Mouse (Mus musculus) lung, adult 2 months (tissue): Measurements from ENCODE around the gene Cntd1. TPM values are rescaled to one million over a fixed set of nuclear protein-coding genes. Genes with fewer than 3 reads are reported as not detected.
A peak's percentile ranks its signal among the peaks of the same experiment; 100 is the strongest.

Source experiments
- DNase-seq: peaks from one replicate; pipeline ENCODE4 v3.0.0; 2022
- H3K4me1 ChIP-seq: fragments of 200-500 bp; 2 replicates; pipeline ENCODE4 v1.6.1; 2011; ENCODE audit warnings: low read length; ENCODE audit not compliant: control insufficient read depth, insufficient read depth
- H3K4me3 ChIP-seq: fragments of 200-500 bp; replicated peaks from 2 replicates; pipeline ENCODE3; 2011; ENCODE audit warnings: low read depth, mild to moderate bottlenecking, control low read depth, low read length; ENCODE audit errors: extremely low read depth
- CTCF ChIP-seq: fragments of 200-500 bp; IDR thresholded peaks from 2 replicates; pipeline ENCODE4 v1.5.1; 2011; ENCODE audit warnings: mild to moderate bottlenecking, low read length, control low read depth; ENCODE audit not compliant: insufficient read depth
- POLR2A ChIP-seq: fragments of 200-500 bp; IDR thresholded peaks from 2 replicates; pipeline ENCODE4 v1.6.1; 2011; ENCODE audit warnings: low read depth, mild to moderate bottlenecking, control low read depth, low read length, borderline replicate concordance; ENCODE audit errors: extremely low read depth
- WGBS: fragments of 180-500 bp; shearing (Covaris S2); methylation state at CpG from one replicate; pipeline ENCODE4 v1.1.7; 2018; 5-methylcytosine and 5-hydroxymethylcytosine counted together
- polyA plus RNA-seq: library from polyadenylated mRNA; depleted of rRNA; stranded (reverse); fragments of >200 nt; gene quantifications from 2 replicates; pipeline ENCODE4 v1.2.3, GENCODE M21; 2012

Cntd1 gene
- polyA plus RNA-seq, 1 experiment: 0.59 TPM

DNA sequence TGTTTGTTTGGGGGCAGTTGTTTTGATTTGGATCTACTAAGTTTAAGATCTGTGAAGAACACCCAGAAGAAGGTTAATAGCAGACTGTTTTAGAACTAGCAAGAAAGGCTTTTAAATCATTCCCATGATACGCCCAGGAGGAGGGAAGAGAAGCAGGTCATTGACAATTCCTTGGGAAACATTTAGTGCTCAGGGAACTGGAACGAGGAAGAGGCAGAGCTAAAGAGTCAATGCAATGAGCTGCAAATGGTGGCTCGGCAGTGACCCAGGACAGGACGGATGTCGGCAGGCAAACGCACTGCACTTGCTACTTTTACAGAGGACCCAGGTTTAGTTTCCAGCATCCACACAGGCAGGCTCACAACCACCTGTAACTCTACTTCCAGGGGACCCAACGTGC lies 2.0 kb downstream of the Cntd1 start:
- Histone ChIP-seq H3K4me1 (peaks cover 9% of the 10 kb centered on the region; the same call in 1 of the 2 replicates), H3K4me3 (no peak overlapping the region)
- TF ChIP-seq CTCF: no peak
- TF ChIP-seq POLR2A: no peak
- 51% methylated on average over 7 of the region's 7 CpGs for WGBS
- no peak for DNase-seq

GRCm38 (mm10) chr11:101282896-101283295 lies 4.1 kb downstream of the Cntd1 start:
- no peak for DNase-seq
- TF ChIP-seq CTCF (no peak), POLR2A (no peak)
- 38% methylated on average over 5 of the region's 5 CpGs for WGBS
- Histone ChIP-seq H3K4me3 (no peak overlapping the region), H3K4me1 (peaks cover 4% of the 10 kb centered on the region; the same call in 1 of the 2 replicates)

- 65% methylated on average over 4 of the region's 4 CpGs for WGBS
- no peak for DNase-seq
- no peak overlapping the region for H3K4me3 ChIP-seq
- TF ChIP-seq CTCF: no peak
- no peak for TF ChIP-seq POLR2A
- H3K4me1 ChIP-seq: no peaks in the 10 kb centered on the region
Observed at GRCm38 (mm10) chr11:101283805-101284204, 5.0 kb downstream of the Cntd1 start.

- 45% methylated on average over 9 of the region's 9 CpGs for WGBS
- Histone ChIP-seq H3K4me3 (no peak overlapping the region), H3K4me1 (no peaks in the 10 kb centered on the region)
- no peak for DNase-seq
- TF ChIP-seq CTCF: no peak
- peak; percentile 10; the same call in 1 of the 2 replicates for TF ChIP-seq POLR2A
Observed at GRCm38 (mm10) chr11:101287306-101287705, 8.5 kb downstream of the Cntd1 start.

- WGBS: 93% methylated on average over 8 of the region's 8 CpGs
- Histone ChIP-seq H3K4me1 (no peaks in the 10 kb centered on the region), H3K4me3 (no peak overlapping the region)
- TF ChIP-seq POLR2A (no peak), CTCF (no peak)
- DNase-seq: no peak
Observed at GRCm38 (mm10) chr11:101291231-101291630, 12.4 kb downstream of the Cntd1 start.

DNA sequence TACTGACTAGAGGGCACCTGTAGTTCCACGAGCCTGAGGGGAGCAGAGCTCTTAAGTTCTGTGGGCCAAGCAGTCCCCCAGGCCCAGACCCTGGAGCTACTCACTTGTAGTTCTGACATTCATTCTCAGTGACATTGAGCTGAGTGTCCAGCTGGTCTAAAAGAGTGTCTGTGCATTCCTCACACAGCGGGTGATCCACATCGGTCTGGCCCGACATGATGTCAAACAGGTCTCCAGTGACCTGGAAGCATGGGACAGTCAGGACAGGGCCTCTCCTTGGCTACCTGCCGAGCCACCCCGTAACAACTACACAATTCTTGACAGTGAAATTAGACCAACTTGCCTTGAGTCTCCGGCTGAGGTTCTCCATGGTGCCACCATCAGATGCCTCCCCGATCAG lies 16.4 kb downstream of the Cntd1 start:
- Histone ChIP-seq H3K4me3 (no peak overlapping the region), H3K4me1 (no peaks in the 10 kb centered on the region)
- no peak for DNase-seq
- WGBS: 96% methylated on average over 8 of the region's 8 CpGs
- TF ChIP-seq POLR2A (no peak), CTCF (no peak)

DNA sequence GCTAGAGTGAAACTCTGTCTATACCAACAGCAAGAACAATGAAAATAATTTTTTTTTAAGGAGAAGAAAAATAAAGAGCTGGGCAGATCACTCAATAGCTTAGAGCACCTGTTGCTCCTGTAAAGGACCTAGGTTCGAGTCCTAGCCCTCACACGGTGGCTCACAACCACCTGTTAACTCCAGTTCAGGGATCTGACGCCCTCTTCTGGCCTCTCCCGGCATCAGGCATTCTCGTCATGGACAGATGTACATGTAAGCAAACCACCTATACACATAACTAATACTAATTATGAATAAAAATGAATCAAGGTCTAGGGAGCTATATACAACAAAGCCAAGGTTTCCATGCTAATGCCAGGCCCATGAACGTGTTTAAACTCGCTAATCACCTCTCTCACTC lies 22.1 kb downstream of the Cntd1 start:
- DNase-seq: no peak
- 62% methylated on average over 7 of the region's 7 CpGs for WGBS

DNA sequence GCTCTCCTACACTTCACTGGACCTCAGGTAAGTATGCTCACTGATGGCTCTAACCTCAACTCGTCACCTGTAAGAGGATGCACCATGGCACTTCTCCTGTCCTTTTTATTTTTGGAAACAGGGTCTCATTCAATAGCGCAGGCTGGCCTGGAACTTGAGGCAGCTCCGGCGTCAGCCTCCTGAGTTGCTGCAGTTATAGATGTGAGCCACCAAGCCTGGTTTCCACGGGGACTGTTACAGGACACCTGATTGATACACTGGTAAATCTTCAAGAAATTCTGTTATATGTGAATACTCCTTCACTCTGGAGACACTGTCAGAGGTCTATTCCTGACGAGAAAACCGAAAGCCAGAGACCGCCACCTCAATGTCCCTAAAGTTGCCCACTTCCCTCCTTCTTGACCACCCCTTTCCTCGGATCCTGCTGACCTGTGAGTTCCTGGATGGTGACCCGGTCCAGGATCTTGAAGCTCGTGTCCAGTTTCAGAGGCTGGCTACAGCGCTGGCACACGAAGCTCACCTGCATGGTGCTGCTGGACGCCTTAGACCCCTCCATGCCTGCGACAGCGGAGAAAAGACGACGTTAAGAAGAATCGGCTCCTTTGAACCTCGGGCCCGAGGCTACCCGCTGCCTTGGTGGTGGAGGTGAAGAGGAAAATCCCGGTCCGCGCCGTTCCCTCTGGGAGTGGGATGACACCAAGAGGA lies 22.6 kb downstream of the Cntd1 start:
- H3K4me3 ChIP-seq: peak overlapping the region; percentile 87
- H3K4me1 ChIP-seq: peaks cover 5% of the 10 kb centered on the region
- 8% methylated on average over 26 of the region's 26 CpGs for WGBS
- TF ChIP-seq POLR2A (no peak), CTCF (no peak)
- no peak for DNase-seq

More for the DNA sequence above, 22.1 kb downstream of the Cntd1 start:
- H3K4me3 ChIP-seq: peak overlapping the region; percentile 25
- TF ChIP-seq POLR2A (no peak), CTCF (no peak)
- peaks cover 5% of the 10 kb centered on the region for H3K4me1 ChIP-seq

DNA sequence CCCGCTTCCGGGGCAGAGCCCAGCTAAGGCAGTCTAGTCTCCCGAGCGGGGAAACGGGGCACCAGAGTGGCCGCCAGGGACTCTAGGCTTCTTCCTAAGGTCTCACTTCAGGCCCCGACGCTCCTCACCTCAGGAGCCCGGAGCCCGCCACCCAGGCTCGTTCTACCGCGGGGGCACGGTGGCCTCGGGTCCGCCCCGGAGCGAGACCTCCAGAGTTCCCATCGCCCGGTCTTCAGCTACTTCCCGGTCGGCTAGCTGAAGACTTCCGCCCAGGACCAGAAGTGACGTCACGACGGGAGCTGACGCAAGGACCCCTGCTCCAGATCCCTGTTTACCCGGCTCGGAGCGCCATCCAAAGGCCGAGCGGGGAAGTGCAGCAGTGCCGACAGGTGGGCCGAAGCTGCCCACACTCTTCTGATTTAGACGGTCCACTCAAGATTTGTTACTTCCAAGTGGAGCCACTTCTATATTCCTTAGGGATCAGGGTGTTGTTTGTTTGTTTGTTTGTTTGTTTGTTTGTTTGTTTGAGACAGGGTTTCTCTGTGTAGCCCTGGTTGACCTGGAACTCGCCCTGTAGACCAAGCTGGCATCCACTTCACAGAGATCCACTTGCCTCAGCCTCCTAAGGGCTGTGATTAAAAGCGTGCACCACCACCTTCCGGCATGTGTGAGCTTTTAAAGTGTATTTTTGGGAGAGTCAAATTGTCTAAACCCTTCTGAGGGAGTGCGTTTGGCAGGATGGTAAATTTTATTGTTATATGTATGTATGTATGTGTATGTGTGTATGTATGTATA lies 23.4 kb downstream of the Cntd1 start, which contains the start of gene Becn1:
Becn1 (minus strand) TSS at position 283 of the 795 bp plus-strand sequence.
- Histone ChIP-seq H3K4me1 (peaks cover 5% of the 10 kb centered on the region), H3K4me3 (peak within 1 kb of the TSS; percentile 87)
- TF ChIP-seq POLR2A (peak; percentile 65; the same call in 1 of the 2 replicates), CTCF (peak; percentile 82)
- WGBS: 5% methylated on average over 39 of the region's 39 CpGs
- peak; percentile 98 for DNase-seq
